Mouse (Mus musculus): ENCODE results near the gene 9030025P20Rik.
"Not testable (repeated sequence)": the region's sequence is repeated elsewhere in the genome, so short reads cannot be mapped to it uniquely, and the experiment has no call there.

The 9030025P20Rik gene

GRCm38 (mm10) chr17:14990116-14990702 lies 11.9 kb downstream of the 9030025P20Rik start:
- not testable (repeated sequence) for DNase-seq (ENCODE audit: low spot score)

- not testable (repeated sequence) for DNase-seq (ENCODE audit: low spot score)
Measured at GRCm38 (mm10) chr17:14992522-14993138, 14.4 kb downstream of the 9030025P20Rik start.

- not testable (repeated sequence) for DNase-seq (ENCODE audit: low spot score)
Measured at GRCm38 (mm10) chr17:14993139-14993832, 15.0 kb downstream of the 9030025P20Rik start.

- DNase-seq (ENCODE audit: low spot score) = not testable (repeated sequence)
Measured at GRCm38 (mm10) chr17:14994140-14994539, 15.9 kb downstream of the 9030025P20Rik start.

- not testable (repeated sequence) for DNase-seq (ENCODE audit: low spot score)
Measured at GRCm38 (mm10) chr17:15000047-15000446, 21.8 kb downstream of the 9030025P20Rik start.

- DNase-seq (ENCODE audit: low spot score) = not testable (repeated sequence)
Measured at GRCm38 (mm10) chr17:15009088-15009487, 30.8 kb downstream of the 9030025P20Rik start.

GRCm38 (mm10) chr17:15009706-15010413 lies 31.6 kb downstream of the 9030025P20Rik start, which contains the start of gene Gm3435:
Gene Gm3435, plus strand, starts transcription at chr17:15010176.
- DNase-seq (ENCODE audit: low spot score) = not testable (repeated sequence)

GRCm38 (mm10) chr17:15021503-15022220 lies 43.4 kb downstream of the 9030025P20Rik start:
- DNase-seq (ENCODE audit: low spot score) = not testable (repeated sequence)

- DNase-seq (ENCODE audit: low spot score) = not testable (repeated sequence)
Measured at GRCm38 (mm10) chr17:15023878-15024492, 45.7 kb downstream of the 9030025P20Rik start.

GRCm38 (mm10) chr17:15024502-15025193 lies 46.4 kb downstream of the 9030025P20Rik start:
- not testable (repeated sequence) for DNase-seq (ENCODE audit: low spot score)

- DNase-seq (ENCODE audit: low spot score) = not testable (repeated sequence)
Measured at GRCm38 (mm10) chr17:15025513-15025912, 47.2 kb downstream of the 9030025P20Rik start.

- not testable (repeated sequence) for DNase-seq (ENCODE audit: low spot score)
Measured at GRCm38 (mm10) chr17:15031414-15031813, 53.1 kb downstream of the 9030025P20Rik start.

- not testable (repeated sequence) for DNase-seq (ENCODE audit: low spot score)
Measured at GRCm38 (mm10) chr17:15040455-15040854, 62.2 kb downstream of the 9030025P20Rik start.
